Mouse (Mus musculus): Measurements from ENCODE around the gene Krtap4-1.
"Not testable (repeated sequence)": the region's sequence is repeated elsewhere in the genome, so short reads cannot be mapped to it uniquely, and the experiment has no call there.

Krtap4-1 gene

GRCm38 (mm10) chr11:99628138-99628537 lies at the start of gene Krtap4-1:
Krtap4-1 (minus strand) TSS chr11:99628238.
- DNase-seq (ENCODE audit: low spot score): no peak

DNA sequence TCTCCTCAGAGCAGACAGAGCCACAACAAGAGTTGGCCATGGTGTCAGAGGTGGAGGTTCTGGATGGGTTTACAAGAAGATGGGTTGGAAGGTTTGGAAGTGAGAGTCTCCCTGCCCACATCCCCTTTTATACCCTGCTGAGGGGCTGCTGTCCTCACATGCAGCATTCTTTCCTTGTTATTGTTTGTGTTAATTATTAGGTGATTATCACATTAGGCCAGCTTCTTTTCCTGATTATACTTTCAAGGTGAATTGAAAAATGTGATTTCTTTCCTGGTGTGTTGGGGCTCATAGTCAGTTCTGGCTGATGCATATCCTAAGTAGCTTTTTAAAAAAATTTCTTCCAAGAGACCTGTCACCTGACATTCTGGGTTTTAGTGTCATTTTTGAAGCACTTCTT lies 37.8 kb upstream of the Krtap4-1 start, which contains the start of gene Krtap4-6:
Gene Krtap4-6 (minus strand): TSS at position 101 of the 400 bp plus-strand sequence.
- DNase-seq (ENCODE audit: low spot score): no peak

DNA sequence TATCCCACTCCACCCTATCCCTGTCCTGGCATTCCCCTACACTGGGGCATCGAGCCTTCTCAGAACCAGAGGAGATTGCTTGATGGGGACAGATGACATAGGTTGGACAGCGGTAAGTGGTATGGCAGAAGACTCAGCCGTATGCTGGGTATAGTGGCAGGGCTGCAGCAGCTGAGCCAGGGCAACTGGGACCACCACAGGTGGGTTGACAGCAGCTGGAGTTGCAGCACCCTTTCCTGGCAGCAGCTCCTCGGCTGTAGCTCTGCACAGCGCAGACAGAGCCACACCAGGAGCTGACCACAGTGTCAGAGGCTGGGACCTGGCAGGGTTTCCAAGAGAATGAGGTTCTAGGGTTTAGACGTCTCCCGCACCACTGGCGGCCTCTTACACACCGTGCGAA lies 34.8 kb upstream of the Krtap4-1 start:
- no peak for DNase-seq (ENCODE audit: low spot score)

- DNase-seq (ENCODE audit: low spot score): no peak
Measured at GRCm38 (mm10) chr11:99659256-99659655, 31.2 kb upstream of the Krtap4-1 start.

DNA sequence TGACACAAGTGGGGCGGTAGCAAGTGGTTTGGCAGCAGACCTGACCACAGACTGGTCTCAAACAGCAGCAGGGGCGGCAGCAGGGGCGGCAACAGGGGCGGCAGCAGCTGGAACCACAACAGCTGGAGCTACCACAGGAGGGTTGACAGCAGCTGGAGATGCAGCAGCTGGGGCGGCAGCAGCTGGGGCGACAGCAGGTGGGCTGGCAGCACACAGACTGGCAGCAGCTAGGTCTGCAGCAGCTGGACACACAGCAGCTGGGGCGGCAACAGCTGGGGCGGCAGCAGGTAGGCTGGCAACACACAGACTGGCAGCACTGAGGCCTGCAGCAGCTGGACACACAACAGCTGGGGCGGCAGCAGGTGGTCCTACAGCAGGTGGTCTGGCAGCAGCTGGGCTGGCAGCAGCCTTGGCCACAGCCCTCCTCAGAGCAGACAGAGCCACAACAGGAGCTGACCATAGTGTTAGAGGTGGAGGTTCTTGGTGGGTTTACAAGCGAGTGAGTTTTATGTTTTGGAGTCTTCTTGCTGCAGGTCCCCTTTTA lies 30.5 kb upstream of the Krtap4-1 start, which contains the start of gene Gm11563:
Gene Gm11563 (minus strand): TSS at position 494 of the 544 bp plus-strand sequence.
- not testable (repeated sequence) for DNase-seq (ENCODE audit: low spot score)

GRCm38 (mm10) chr11:99657051-99657450 lies 29.0 kb upstream of the Krtap4-1 start:
- DNase-seq (ENCODE audit: low spot score): no peak

DNA sequence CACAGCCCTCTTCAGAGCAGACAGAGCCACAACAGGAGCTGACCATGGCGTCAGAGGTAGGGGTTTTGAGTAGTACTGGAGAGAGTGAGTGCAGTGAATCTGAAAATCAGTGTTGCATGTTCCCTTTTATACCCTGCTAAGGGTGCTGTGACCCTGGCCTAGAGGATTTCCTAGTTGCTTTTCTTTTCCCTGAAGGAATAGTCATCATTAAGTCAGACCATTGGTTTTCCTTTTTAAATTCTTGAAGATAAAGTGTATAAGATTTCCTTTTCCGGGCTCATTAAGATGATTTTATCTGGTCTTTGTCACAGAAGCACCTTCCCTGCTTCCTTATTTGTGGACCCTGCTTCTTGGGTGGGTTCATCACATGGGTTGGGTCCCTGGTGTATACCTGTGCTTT lies 22.1 kb upstream of the Krtap4-1 start, which contains the start of gene Gm11555:
Gene Gm11555 (minus strand): TSS at position 101 of the 400 bp plus-strand sequence.
- no peak for DNase-seq (ENCODE audit: low spot score)

- DNase-seq (ENCODE audit: low spot score): no peak
Measured at GRCm38 (mm10) chr11:99646444-99646843, 18.4 kb upstream of the Krtap4-1 start.

GRCm38 (mm10) chr11:99644351-99644750 lies 16.3 kb upstream of the Krtap4-1 start:
- DNase-seq (ENCODE audit: low spot score): no peak

DNA sequence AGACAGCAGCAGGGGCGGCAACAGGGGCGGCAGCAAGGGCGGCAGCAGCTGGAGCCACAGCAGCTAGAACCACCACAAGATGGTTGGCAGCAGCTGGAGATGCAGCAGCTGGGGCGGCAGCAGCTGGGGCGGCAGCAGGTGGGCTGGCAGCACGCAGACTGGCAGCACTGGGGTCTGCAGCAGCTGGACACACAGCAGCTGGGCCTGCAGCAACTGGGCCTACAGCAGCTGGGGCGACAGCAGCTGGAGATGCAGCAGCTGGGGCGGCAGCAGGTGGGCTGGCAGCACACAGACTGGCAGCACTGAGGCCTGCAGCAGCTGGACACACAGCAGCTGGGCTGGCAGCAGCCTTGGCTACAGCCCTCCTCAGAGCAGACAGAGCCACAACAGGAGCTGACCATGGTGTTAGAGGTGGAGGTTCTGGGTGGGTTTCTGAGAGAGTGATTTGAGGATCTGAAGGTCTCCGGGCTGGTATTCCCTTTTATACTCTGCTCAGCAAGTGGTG lies 15.6 kb upstream of the Krtap4-1 start, which contains the start of gene Krtap4-7:
Gene Krtap4-7 (minus strand): TSS at position 455 of the 505 bp plus-strand sequence.
- not testable (repeated sequence) for DNase-seq (ENCODE audit: low spot score)

DNA sequence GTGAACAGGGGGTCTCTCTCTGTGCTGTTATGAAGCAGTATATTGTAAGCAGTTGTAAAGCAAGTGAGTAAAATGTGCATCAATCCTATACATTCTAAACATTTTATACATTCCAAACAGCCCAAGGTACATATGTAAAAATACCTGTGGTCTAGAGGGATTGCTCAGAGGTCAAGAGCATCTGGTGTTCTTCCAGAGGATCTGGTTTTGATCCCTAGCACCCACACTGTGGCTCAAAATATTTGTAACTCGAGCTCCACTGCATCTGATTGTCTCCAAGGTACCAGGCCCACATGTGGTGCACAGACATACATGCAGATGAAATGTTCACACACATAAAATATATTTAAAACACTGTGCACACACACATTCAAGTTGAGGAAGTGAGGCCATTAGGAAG lies 12.9 kb upstream of the Krtap4-1 start:
- DNase-seq (ENCODE audit: low spot score): no peak

GRCm38 (mm10) chr11:99637086-99637485 lies 9.0 kb upstream of the Krtap4-1 start:
- no peak for DNase-seq (ENCODE audit: low spot score)

- DNase-seq (ENCODE audit: low spot score): no peak
Measured at GRCm38 (mm10) chr11:99634653-99635134, 6.7 kb upstream of the Krtap4-1 start, which contains the start of gene Krtap4-2. Krtap4-2 (minus strand) TSS chr11:99635084.

DNA sequence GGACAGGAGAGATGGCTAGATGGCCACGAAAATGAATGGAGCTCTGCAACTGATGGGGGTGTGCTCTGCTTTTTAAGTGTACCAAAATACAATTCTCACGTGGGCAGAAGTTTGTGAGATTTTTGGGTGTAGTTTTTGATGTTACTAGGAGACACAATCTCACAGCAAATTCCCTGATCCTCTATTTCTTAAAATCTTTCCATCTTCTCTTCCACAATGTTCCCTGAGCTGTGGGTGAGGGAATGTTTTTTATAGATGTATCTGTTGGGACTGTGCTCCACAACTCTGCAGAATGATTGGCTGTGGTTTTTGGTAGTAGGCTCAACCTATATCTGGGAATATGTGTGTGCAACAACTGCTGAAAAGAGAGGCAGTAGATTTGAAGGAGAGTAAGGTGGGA lies 5.3 kb upstream of the Krtap4-1 start:
- no peak for DNase-seq (ENCODE audit: low spot score)

GRCm38 (mm10) chr11:99630890-99631289 lies 2.9 kb upstream of the Krtap4-1 start:
- no peak for DNase-seq (ENCODE audit: low spot score)

DNA sequence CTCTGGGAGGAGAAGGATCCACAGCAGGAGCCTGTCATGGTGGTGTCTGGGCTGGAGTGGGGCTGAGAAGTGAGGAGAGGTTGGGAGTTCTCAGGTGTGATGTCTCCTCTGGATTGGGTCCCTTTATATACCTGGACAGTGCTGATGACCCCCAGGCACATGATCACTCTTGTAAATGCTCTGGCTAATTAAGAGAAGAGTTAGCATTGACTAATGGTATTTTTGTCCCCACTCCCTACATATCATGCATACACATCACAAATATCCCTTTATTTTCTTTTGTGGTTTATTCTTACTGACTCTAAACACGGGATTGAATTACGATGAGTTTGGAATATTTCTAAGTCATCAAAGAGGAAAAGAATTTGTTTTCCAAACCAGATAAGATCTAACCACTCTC lies 7.7 kb downstream of the Krtap4-1 start, which contains the start of gene Gm11562:
Gene Gm11562 (minus strand): TSS at position 101 of the 400 bp plus-strand sequence.
- DNase-seq (ENCODE audit: low spot score): no peak

GRCm38 (mm10) chr11:99614796-99615363 lies 13.2 kb downstream of the Krtap4-1 start, which contains the start of gene Krtap2-4:
Krtap2-4 (minus strand) TSS chr11:99614846.
- DNase-seq (ENCODE audit: low spot score): no peak

DNA sequence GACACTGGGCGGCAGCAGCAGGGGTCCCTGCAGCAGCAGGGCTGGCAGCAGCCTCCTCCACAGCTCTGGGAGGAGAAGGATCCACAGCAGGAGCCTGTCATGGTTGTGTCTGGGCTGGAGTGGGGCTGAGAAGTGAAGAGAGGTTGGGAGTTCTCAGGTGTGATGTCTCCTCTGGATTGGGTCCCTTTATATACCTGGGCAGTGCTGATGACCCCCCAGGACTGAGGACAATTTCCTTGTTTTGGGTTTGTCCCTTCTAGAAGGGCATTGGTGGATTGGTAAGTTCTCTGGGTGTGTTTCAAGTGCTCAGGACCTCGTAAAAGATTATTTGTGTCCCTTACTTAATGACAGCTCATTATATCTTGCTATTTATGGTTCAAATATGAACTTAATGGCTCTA lies 17.9 kb downstream of the Krtap4-1 start, which contains the start of gene Gm11937:
Gene Gm11937 (minus strand): TSS at position 101 of the 400 bp plus-strand sequence.
- not testable (repeated sequence) for DNase-seq (ENCODE audit: low spot score)

DNA sequence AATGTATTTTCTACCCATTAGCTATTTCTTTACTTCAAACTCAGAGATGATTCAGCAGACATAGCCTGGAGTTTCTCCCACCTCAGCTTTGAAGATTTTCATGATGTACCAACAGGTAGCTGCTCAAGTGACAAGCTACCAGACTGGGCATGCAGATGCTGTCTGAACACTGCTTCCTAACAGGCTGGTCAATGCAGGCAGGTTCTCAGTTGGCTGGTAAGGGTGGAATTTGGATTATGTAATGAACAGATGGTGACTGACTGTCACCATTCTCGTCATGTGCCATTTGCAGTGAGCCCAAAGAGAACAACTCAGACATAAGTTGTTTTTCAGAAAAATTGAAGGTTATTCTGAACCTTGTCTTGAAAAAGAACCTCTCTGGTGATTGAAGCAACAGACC lies 18.9 kb downstream of the Krtap4-1 start:
- DNase-seq (ENCODE audit: low spot score): no peak

- not testable (repeated sequence) for DNase-seq (ENCODE audit: low spot score)
Measured at GRCm38 (mm10) chr11:99603208-99603607, 24.8 kb downstream of the Krtap4-1 start, which contains the start of gene Gm11938. Gm11938 (minus strand) TSS chr11:99603308.

DNA sequence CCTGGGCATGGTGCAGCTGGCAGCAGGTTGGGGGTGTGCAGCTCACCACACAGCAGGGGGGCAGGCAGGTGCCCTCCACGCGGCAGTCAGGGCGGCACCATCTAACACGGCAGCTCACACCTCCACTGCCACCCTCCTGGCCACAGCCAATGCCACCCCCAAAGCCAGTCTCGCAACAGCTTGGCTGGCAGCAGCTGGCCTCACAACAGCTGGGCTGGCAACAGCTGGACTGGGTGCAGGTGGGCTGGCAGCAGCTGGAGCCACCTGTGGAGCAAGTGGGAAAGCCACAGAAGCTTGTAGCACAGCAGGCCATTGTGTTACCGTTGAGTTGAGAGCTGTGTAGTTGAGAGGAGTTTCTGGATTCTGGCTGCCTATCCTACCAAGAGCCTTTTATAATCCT lies 30.3 kb downstream of the Krtap4-1 start, which contains the start of gene Krtap9-3:
Gene Krtap9-3 (minus strand): TSS at position 364 of the 400 bp plus-strand sequence.
- DNase-seq (ENCODE audit: low spot score): not testable (repeated sequence)

DNA sequence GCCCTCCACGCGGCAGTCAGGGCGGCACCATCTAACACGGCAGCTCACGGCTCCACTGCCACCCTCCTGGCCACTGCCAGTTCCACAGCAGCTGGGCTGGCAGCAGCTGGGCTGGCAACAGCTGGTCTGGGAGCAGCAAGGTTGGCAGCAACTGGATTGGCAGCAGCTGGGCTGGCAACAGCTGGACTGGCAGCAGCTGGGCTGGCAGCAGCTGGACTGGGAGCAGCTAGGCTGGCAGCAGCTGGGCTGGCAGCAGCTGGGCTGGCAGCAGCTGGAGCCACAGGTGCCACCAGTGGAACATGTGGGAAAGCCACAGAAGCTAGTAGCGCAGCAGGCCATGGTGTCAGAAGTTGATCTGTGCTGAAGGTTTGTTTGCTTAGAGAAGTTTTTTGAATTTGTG lies 37.1 kb downstream of the Krtap4-1 start, which contains the start of gene Krtap1-3:
Gene Krtap1-3 (minus strand): TSS at position 359 of the 400 bp plus-strand sequence.
- DNase-seq (ENCODE audit: low spot score): no peak

DNA sequence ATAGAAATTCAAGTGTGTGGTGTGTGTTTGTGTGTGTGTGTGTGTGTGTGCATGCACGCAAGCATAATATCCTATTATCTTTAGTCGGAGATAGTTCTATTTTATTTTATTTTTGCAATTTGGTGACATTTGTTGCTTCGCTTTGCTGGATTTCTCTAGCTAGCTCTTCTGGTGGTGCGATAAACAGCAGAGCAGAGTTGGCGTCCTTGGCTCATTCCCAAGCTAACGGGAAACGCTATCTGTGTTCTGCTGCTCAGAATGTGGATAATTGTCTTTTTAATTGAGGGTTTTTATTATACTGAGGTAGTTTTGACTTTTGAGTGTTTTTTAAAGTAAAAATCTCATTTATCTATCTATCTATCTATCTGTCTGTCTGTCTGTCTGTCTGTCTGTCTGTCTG lies 42.9 kb downstream of the Krtap4-1 start:
- DNase-seq (ENCODE audit: low spot score): no peak
